Mouse (Mus musculus) embryonic fibroblast, embryonic 13.5 days (primary cell): ENCODE results near the gene Asic1.

Experiments
- CTCF ChIP-seq: IDR thresholded peaks from 2 replicates; pipeline ENCODE4 v1.5.1; 2011; ENCODE audit warnings: mild to moderate bottlenecking, control low read depth, low read length, moderate library complexity, borderline replicate concordance; ENCODE audit not compliant: insufficient read depth
- POLR2A ChIP-seq: IDR thresholded peaks from 2 replicates; pipeline ENCODE4 v1.6.1; 2011; ENCODE audit warnings: low read depth, mild to moderate bottlenecking, control low read depth, low read length, moderate library complexity

- TF ChIP-seq POLR2A: no peak
- TF ChIP-seq CTCF: no peak
These were observed 38.0 kb downstream of the Asic1 start for GRCm38 (mm10) chr15:99708176-99708575.
